Mouse (Mus musculus) heart, adult 8-10 months (tissue): ENCODE measurements around the gene Slc17a1. TPM values are rescaled to one million over a fixed set of nuclear protein-coding genes. Genes with fewer than 3 reads are reported as not detected.

Experiments
- DNase-seq: peaks from one replicate; pipeline ENCODE4 v3.0.0; 2022; ENCODE audit warnings: low spot score
- total RNA-seq, 4 experiments: library from RNA; stranded (reverse); gene quantifications; 2 replicates each; pipeline ENCODE4 v1.2.4; 2022

The Slc17a1 gene
- total RNA-seq = not detected

DNA sequence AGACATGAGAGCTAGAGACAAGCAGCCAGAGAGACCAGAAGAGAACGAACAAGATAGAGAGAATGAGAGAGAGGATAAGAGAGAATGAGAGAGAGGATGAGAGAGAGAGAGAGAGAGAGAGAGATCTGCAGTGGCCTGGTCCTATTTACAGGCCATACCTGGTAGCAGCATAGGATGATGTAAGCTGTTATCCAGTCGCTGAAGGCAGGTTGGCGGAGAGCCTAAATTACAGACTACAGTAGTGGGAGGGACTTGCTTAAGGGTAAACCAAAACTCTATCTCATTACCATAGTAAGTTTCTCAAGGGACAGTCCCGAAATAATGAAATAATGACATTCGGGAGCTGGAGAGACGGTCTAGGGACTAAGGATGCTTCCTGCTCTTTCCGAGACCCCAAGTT is at the start of gene Slc17a1:
Gene Slc17a1, plus strand, starts transcription at position 346 of the 400 bp plus-strand sequence.
- DNase-seq = no peak

DNA sequence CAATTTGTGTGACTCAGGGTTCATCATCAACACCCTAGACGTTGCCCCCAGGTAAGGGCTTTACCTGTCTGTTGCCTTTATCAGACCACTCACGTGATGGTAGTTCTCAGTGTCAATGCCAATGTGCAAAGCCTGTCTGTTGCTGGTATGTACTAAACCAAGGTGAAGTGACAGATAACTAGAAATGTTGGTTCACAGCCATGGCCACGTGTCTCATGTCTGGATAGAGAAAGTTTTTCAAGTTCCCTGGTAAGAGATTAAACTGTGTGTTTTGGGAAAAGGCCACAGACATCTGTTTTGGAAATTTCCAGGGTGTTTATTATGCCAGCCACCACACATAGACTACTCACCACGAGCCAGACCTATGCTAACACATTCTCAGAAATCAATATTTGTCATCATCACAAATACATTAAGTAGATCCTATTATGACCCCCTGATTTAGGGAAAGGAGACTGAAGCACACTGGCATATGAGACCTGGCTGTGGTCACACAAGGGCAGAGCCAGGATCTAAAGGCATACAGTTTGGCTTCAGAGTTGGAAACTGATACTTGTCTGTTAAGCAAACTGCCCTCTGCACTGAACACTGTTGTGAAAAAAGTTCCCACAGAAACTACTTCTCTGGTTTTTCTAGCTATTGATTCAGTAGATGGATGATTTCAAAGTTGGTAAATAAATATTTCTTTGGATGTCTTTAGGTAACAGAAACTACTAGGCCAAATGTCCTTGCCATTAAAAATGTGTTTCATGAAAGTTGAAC is 47.2 kb upstream of the Slc17a1 start:
- DNase-seq = no peak

GRCm38 (mm10) chr13:23822213-23822612 is 45.3 kb upstream of the Slc17a1 start:
- DNase-seq = no peak

DNA sequence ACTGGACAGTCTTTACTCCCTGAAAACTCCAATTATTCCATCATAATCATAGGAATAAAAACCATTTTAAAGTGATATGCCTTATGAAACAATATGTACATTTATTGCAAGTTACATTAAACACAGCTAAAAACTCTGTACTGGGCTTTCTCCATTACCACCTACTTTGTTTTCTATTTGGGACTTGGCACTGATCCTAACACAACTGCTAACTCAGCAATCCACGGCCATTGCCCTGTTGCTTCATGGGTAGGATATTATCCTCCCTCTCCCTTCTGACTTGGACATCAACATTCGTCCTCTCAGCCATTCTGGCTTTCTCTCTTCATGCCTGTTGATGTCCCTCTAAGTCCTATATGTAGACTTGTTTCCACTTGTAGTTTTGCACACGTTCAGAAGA is 40.9 kb upstream of the Slc17a1 start:
- no peak for DNase-seq

DNA sequence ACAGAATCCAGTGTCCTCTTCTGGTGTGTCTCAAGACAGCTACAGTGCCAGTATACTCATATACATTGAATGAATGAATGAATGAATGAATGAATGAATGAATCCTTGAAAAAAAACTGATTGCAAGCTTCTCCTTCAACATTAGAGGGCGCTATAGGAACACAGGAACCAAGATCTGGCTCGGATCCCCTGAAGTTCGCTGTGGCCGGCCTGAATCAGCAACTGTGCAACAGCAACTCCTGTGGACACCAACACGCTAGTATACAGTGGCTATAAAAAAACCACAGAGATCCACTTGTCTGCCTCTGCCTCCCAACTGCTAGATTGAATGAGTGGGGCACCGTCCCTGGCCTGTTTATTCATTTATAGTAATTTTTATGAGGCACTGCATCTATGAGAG is 34.5 kb upstream of the Slc17a1 start:
- DNase-seq = peak; percentile 19

DNA sequence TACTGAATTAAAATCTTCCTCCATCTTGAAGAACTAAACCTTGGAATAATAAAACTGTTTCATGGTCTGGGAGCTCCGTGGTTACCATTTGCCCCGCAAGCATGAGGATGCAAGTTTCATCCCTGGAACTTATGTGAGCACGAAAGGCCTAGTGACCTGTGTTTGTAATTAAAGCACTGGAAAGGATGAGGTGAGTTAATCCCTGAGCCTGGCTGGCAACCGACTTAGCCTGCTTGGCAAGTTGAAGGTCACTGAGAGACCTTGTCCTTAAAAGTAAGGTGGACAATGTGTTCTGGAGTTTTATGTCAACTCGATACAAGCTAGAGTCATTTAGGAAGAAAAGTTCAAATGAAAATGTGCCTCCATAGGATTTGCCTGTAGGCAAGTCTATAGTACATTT is 32.7 kb upstream of the Slc17a1 start:
- no peak for DNase-seq

- no peak for DNase-seq
Measured at GRCm38 (mm10) chr13:23836630-23837029, 30.9 kb upstream of the Slc17a1 start.

DNA sequence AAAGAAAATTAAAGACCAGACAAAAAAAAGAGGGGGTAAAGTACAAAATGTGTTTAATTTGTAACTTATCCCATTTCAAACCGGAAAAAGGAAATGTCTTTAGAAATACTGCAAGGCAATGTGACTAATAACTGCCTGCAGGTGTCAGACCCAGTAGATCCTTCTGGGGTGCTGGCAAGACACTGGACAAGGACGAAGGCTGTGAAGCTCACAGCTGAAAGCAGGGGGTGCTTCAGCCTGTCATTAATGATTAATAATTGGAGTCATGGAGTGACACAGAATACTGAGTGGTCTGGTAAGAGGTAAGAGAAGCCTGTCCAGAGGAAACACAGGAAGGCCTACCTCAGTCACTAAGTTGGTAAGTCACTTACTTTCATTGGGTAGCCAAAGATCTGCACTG is 28.2 kb upstream of the Slc17a1 start, which contains the start of gene Slc17a3:
Gene Slc17a3, plus strand, starts transcription at position 127 of the 400 bp plus-strand sequence.
- DNase-seq = no peak

- no peak for DNase-seq
Measured at GRCm38 (mm10) chr13:23845851-23846250, 21.7 kb upstream of the Slc17a1 start.

DNA sequence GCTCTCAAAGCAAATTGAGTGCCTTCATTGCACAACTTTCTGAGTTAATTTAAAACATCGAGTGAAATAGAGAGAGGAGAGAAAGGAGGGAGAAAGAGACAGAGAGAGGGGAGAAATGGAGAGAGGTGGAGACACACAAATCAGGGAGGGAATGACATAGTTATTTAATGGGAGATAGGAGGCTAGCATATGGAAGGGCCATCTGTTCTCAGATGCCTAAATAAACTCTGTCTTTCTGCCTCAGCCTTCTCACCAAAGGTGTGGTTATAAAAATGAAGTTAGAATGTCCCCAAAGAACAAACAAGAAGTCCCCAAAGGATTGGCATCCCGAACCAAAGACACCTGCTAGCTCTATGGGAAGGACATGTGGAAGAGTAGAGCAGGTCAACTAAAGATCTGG is 18.3 kb upstream of the Slc17a1 start:
- DNase-seq = no peak

GRCm38 (mm10) chr13:23856401-23856800 is 11.1 kb upstream of the Slc17a1 start:
- DNase-seq = no peak

GRCm38 (mm10) chr13:23861815-23862214 is 5.7 kb upstream of the Slc17a1 start:
- no peak for DNase-seq

GRCm38 (mm10) chr13:23864711-23865110 is 2.8 kb upstream of the Slc17a1 start:
- no peak for DNase-seq

DNA sequence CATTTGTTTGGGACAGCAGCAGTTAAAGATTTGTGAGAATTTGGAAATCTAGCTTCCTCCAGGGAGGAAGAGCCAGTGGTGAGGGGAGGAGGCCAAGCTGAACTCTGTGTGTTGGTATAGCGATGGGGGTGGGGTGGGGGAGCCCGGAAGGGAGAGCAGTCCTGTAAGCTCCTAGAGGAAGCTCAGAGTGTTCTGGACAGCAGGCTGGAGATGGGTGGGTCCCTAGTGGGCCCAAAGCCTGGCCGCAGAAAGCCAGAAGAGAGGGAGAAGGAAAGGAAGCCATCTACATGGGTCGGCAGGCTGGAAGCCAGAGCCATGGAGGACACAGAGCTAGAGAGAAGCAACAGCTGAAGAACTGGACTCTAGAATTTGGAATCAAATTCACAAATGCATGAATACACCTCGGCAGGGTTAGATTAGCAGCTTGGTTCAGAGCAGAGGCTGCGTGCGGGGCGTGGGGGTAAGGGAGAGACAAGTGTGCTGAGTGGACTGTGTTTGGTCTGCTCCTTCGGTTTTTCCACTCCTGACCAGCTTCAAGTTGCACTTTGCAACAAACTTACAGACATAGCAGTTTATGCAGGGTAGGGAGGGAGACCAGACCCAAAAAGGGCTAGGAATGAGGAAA is 1.4 kb upstream of the Slc17a1 start:
- no peak for DNase-seq

GRCm38 (mm10) chr13:23867000-23867399 is 550 bp upstream of the Slc17a1 start:
- DNase-seq = no peak

- no peak for DNase-seq
Measured at GRCm38 (mm10) chr13:23868790-23869533, 1.4 kb downstream of the Slc17a1 start.

DNA sequence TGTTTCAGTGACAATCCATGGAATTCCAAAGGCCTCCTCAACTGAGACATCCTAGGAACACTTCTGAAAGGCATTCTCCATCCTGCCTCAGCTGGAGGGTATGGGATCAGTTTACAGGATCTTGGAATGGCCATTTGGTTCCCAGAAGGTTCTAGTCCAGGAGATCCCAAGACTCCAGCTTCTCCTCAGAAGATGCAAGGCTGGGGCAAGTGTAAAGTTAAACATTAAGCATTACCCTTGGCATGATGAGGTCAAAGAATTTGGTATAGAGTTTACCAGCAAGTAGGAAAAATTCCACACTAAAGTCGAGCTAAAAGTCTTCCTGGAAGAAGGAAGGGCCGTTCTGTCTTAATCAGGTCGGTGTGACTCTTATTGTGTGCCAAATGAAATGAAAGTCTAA is 2.4 kb downstream of the Slc17a1 start:
- no peak for DNase-seq

DNA sequence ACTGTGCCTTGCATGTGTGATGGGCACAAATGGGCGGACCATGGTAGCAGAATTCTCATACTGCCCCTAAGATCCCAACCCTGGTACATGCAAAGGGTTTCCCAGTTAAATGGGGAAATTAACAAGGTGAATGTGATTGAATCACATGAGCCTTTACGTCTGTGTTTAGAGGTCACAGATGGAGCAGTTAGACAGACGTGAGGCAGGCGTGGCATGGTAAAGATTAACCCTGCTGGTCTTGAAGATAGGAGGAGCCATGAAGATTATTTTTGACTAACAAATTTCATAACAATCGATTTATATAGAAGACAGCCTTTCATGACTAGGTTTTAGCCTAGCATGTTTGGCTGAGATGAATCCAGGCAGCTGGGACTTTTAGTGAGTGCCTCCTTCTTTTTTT is 5.6 kb downstream of the Slc17a1 start:
- no peak for DNase-seq

- DNase-seq = no peak
Measured at GRCm38 (mm10) chr13:23879106-23879505, 11.6 kb downstream of the Slc17a1 start.

DNA sequence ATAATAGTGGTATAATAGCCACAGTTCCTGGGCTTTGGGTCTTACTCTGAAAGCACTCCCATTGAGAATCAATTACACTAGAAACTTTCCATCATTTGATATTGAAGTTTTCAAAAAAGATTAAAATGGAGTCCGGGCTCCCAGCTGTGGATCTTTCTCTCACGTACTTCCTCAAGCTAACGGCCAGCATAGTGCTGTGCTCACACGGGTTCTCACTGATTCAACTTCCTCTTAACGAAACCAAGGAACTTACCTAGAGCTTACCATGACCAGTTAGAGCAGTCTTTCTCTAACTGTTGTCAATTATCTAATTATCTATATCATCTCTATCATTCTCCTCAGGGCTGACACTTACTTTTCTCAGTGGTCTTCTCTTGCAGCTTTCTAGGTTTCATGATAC is 12.1 kb downstream of the Slc17a1 start:
- no peak for DNase-seq

DNA sequence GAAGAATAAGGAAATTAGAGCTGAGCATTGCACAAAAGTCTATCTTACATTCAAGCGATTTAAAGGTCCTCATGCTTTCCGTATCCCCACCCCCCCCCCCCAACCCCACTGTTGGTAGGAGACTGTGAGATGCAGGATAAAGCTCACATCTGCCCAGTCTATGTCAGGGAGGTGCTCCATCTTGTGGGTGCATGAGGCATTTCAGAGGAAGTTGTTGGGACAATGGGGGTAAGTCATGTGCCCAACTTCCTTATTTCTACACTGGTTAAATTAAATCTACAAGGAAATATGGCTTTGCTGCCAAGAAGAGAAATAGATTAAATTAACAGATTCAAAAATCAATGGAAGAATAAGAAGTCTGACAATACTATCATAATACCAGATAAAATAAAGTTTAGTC is 18.0 kb downstream of the Slc17a1 start:
- DNase-seq = no peak

GRCm38 (mm10) chr13:23887026-23887725 is 19.6 kb downstream of the Slc17a1 start:
- DNase-seq = no peak
